Mouse (Mus musculus): ENCODE data around the gene Ehd4. TPM values are rescaled to one million over a fixed set of nuclear protein-coding genes. Genes with fewer than 3 reads are reported as not detected.

The Ehd4 gene
- 1 to 10 TPM; 9.7 to 9.8 TPM for total RNA-seq (2021)
- long read RNA-seq, experiment 1, transcript Ehd4-201 (6 exons, 3,730 nt) = major isoform, 17 of 18 reads
- long read RNA-seq, experiment 1, partial matches to known transcripts = 0 of 18 reads
- long read RNA-seq, experiment 1, other reads (novel, unspliced or antisense) = 1 of 18 reads
- long read RNA-seq, experiment 2, transcript Ehd4-201 (6 exons, 3,730 nt) = major isoform, 11 of 15 reads
- long read RNA-seq, experiment 2, partial matches to known transcripts = 0 of 15 reads
- long read RNA-seq, experiment 2, other reads (novel, unspliced or antisense) = 4 of 15 reads

DNA sequence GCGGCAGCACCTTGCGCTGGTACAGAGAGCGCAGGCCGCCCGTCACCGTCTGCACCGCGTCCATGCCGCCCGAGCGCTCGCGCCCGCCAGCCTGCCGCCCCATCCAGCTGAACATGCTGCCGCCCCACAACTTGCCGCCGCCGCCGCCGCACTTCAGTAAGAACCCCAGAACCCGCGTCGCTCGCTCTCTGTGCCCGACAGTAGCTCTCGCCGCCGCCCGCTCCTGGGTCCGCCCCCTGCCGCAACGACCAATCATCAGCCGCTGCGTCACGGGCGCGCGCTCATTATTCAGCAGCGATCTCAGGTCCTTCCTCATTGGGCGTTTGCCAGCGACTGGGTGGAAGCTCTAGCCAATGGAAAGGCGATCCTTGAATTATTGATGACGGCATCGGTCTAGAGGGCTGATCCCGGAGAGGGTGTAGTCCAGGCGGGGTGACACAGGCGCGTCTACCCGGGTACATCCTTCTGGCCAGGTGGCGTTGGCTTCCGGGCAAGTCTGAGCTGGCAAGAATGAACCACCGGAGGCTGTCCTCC is at the start of gene Ehd4:
Gene Ehd4 (minus strand): TSS at position 246 of the 534 bp plus-strand sequence.
- DNase-seq (ENCODE audit: low spot score in 2 of 2) = peak; percentile 94 to 98

DNA sequence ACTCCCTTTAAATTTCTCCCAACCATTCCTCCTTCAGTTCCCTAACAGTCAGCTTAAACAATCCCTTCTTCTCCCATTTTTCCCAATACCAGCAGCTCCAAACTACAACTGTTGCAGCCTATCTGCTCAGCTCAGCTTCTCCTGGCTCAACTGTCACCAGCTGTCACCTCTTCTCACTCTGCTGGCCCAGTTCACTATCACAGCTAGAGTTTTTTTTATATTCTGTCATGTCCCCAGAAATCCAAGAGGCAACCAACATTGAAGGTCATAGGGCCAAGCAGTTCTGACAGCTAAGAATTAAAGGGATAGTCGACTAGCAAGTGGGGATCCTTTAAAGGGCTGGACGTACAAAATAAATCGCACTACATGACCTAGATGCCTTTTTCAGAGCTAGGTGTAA is 49.3 kb upstream of the Ehd4 start:
- DNase-seq (ENCODE audit: low spot score in 2 of 2) = no peak

DNA sequence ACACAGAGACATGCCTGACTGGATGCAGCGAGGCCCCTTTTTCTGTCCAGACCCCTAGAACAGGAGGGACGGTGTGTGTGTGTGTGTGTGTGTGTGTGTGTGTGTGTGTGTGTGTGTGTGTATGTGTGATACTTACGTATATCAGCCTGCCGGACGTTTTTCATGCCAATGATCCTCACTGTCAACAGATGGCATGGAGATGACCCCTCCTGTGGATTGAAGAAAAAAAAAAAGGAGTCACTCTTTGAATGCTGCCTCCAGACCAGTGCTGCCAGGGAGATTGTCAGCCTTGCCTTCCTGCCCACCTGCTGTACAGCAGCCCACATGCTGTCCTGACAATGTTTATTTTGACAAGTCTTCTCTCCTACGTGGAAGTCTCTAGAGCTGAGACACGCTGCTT is 45.7 kb upstream of the Ehd4 start:
- no peak for DNase-seq (ENCODE audit: low spot score in 2 of 2)

DNA sequence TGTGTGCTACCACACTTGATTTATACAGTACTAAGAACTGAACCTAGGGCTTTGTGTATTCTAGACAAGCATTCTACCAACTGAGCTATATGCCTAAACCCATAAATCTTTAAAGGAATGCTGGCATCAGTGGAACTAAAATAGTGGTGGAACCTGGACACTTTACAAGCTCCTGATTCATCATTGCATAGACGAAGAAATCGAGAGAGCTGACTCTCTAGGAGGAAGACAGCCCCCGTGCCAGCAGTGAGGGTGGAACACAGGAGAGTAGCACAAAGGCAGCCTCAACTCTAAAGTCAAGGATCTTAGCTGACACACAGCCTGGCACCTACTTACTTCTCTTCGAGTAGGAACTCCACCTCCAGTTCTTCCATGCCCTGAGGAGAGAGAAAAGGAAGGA is 33.8 kb upstream of the Ehd4 start:
- DNase-seq (ENCODE audit: low spot score in 2 of 2) = no peak

DNA sequence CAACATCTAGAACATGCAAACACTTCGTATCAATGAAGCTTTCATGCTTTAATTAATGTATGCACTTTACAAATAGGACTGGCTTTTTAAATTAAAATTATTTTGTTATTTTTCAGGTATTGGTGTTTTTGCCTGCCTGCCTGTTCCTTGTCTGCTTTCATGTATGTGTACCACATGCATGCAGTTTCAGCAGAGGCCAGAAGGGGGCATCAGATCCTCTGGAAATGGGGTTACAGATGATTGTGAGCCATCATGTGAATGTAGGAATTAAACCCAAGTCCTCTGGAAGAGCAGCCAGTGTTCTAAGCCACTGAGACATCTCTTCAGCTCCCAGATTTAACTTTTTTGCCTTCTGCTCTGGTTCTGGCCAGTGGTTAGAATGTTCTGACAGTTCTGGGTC is 33.2 kb upstream of the Ehd4 start:
- DNase-seq (ENCODE audit: low spot score in 2 of 2) = no peak

DNA sequence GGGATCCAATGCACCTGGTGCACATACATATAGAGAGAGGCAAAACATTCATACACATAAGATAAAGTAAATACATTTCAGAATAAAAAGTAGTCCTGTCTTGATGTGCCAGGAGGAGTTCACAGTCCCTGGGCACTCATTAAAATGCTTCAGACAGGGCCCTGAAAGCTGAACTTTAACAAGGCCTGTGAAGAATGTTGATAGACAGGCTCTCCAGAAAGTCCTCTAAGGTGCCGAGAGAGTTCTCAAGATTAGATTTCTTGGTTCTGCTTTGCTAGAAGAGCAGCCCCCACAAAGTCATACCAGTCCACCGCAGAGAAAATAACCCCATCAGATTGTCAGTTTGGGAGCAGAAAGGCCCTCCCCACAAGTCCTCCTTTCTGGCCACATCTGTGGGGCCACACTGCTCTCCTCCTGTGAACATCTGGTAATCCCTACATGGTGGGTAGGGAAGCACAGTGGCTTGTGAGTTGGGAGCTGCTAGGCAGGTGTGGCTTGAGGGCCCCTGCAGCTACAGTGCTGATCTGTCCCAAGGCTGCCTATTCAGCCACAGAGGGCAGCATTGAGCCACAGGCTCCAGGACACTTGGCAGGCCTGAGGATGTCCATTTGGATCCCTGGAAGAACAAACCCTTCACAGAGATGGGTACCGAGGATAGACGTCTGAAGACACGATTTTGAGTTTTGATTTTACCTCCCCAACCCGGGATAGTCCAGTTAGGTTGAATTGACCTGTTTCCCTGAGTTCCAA is 31.3 kb upstream of the Ehd4 start:
- DNase-seq (ENCODE audit: low spot score in 2 of 2) = no peak

DNA sequence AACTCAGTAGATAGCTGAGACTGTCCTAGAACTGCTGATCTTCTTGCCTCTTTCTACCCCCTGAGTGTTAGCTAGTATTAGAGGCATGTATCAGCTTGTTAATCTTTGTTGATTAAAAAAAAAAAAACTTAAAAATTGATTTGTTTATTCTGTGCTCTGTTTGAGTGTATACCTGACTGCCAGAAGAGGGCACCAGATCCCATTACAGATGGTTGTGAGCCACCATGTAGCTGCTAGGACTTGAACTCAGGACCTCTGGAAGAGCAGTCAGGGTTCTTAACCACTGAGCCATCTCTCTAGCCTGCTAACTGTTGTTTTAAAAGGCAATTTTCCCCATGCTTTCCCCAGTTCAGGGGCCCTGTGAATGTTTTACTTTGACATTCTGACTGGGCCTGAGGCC is 24.5 kb upstream of the Ehd4 start:
- DNase-seq (ENCODE audit: low spot score in 2 of 2) = no peak

DNA sequence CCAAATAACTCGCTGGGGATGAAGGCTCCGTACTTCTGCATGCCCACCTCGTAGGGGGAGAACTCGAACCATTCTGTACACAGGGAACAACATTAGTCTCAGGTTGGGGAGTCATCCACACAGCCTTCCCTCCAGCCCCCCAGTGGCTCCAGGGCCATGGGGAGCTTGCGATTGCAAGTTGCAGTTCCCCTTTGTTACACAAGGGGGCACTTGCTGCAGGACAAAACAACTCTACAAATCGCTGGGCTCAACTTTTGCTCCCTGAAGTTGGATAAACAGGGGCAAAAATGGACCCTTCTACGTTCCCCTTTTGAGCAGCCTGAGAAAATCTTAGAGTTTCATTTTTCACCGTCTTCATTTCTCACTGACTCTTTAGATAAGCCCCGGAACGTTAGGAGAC is 19.3 kb upstream of the Ehd4 start:
- peak; percentile 37 to 60 for DNase-seq (ENCODE audit: low spot score in 2 of 2)

DNA sequence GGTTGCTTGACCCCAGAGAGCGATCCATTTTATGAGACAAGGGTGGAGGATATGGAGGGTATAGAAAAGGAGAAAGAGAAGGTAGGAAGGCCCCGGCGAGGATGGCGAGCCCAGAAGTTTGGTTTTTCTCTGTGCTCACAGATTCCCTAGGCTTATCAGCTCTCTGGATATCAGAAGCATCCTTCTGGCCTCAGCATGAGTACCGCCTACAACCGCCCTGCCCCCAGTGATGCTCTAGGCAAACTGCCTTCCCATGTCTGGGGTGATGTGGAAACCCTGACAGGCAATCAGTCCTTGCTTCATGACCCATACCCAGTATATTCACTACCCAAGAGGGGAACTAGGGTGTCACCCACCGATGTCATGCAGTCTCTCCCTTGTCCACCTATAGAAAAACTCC is 17.0 kb upstream of the Ehd4 start:
- no peak for DNase-seq (ENCODE audit: low spot score in 2 of 2)

DNA sequence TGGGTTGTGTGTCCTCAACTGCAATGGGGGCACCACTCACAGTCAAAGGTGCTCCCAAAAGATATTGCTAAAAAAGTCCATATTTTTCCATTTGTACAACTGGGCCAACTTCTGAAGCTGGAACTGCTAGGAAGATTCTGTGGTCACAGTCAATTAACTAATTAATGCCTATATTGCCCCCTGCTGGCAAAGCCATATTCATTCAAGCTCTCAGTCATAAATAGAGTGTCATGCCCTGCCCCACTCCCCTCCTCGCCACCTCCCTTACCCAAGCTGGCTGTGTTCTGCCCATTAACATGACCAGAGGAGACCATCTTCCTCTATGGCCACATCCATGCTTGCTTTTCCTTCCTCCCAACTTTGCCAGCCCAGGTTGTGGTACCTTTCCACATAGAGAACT is 16.3 kb upstream of the Ehd4 start:
- peak in 1 of 2 experiments; percentile 48 for DNase-seq (ENCODE audit: low spot score in 2 of 2)

DNA sequence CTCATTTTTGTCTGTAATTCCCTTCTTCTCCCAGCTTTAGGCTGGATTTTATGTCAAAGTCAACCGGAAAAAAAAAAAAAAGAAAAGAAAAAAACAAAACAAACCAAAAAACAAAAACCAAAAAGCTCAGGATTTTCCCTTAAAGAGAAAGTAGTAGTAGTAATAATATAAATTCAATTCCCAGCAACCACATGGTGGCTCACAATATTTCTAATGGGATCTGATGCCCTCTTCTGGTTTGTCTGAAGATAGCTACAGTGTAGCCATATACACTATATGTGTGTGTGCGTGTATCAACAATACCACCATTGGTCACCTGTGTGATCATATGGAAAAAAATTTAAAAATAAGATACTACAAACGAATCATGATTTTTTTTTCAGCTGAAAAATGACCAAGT is 15.0 kb upstream of the Ehd4 start:
- DNase-seq (ENCODE audit: low spot score in 2 of 2) = no peak

DNA sequence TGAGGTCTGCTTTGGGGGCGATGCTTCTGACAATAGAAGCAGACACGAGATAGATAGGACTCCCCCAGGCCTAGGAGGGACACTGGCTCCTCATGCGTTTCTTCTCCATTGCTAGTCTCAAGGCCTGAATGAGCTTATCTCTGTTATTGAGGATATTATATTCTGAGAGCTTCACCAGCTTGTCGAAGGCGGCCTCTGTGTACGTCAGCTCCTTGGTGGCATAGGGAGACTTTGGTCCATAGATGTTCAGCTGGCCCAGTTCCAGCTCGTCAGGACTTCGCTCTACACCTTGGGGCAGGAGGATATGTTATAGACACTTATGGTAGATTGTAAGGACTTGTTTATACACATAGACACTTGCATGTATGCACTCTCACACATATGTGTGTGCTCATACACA is 13.4 kb upstream of the Ehd4 start:
- DNase-seq (ENCODE audit: low spot score in 2 of 2) = no peak

DNA sequence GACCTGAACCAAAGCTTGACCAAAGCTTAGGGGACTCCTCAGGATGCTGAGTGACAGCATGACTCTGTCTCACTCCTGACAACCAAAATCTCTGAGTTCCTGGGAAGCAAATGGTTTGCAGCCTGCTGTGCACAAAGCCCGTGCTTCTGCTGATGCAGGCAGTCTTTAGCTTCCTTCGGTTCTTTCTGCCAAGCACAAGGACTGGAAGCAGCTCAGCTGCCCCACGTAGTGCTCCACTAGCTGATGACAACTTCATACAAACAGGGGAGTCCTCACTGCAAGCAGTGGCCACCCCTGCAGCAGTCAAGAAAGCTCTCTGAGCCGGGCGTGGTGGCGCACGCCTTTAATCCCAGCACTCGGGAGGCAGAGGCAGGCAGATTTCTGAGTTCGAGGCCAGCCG is 11.1 kb upstream of the Ehd4 start:
- DNase-seq (ENCODE audit: low spot score in 2 of 2) = no peak

DNA sequence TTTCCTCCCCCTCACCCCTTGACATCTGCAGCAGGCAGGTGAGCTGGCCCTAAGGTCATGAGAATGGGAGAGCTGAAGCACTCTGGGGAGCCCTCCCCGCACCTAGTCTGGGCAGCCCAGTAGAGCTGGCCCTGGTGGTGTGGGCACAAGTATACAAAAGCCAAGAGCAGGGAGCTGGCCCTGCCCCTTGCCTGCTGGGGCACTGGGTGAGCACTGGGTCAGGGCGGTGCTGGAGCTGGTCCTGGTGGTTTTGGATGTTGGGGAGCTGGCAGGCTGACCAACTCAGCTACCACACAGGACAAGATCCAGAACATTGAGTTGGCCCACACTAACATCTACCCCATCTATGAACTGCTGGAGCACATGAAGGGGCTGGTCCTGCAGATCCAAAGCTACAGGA is 5.0 kb upstream of the Ehd4 start:
- DNase-seq (ENCODE audit: low spot score in 2 of 2) = no peak

DNA sequence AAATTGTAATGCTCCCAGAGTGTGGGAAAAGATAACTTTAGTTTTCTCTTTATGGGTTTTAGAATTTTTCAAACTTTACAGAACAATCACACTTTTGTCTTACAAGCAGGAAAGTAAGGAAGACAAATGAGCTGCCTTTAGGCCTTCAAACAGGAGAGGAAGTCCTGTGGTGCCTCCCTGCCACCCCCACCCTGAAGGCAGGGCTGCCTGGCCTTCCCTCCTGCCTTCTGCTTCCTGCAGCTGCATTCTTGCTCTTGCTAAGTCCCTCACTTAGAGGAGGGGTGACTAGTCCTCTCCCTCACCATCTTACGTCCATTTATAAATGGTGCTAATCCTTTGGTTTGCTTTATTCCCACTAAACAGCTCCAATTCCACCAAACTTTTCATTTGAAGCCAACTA is 4.4 kb upstream of the Ehd4 start:
- DNase-seq (ENCODE audit: low spot score in 2 of 2) = no peak

DNA sequence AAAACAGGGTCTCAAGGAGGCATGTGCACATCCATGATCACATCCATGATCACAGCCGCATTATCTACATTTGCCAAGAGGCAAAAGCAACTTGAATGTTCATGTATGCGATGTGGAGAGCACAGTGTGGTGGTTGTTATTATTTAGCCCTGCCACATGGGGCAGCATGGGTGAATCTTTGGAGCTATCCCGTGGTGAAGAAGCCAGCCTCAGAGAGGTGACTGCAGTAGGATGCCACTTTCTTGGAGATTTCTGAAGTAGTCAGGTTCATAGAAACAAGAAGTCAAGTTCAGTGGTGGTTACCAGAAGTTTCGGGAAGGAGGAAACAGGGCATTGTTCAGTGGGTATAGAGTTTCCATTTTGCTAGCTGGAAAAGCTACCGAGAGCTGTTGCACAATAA is 3.6 kb upstream of the Ehd4 start:
- DNase-seq (ENCODE audit: low spot score in 2 of 2) = no peak

DNA sequence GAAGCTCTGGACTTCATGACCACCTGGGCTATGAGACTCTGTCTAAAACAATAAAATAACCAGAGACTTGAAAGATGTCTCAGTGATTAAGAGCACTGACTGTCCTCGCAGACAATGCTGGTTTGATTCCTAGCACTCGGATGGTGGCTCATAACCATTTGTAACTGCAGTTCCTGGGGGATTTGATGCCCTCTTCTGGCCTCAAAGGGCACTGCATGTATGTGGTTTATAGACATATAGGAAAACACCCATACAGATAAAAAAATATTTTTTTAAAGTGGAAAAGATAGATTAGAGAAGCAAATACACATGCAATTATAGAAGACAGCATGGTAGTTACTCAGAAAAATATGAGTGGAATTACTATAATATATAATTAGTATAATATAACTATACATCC is 3.2 kb upstream of the Ehd4 start:
- no peak for DNase-seq (ENCODE audit: low spot score in 2 of 2)

DNA sequence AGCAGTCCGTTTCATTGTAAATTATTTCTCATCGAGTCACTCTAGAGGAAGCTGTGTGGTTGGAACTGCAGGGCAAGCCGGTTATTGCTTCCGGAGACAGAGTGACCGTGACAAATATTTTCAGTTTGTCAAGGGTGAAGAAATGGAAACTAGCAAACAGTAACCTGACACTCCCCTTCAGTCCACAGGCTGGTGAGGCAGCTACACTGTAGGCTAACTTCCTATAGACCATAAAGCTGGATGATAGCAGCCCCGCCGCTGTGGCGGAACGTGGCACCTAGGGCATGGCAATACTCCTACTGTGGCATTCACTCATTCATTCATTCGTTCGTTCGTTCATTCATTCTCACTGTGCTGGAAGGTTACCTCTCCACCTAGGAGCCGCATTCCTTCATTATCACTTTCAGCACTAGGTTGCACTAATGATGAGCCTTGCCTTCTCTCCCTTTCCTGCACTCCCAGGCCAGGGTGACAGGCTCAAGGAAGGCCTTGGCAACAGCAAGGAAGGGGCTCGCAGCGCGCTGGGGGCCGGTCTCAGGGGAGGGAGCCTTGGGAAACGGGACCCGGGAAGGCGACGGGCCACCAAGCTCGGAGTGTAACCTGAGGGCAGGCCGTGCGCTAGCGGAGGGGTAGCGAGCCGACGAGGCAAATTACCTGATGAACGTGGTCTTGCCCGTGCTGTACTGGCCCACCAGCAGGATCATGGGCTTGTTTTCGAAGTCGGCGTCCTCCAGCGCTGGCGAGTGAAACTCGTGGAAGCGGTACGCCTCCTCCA is 633 bp downstream of the Ehd4 start:
- DNase-seq (ENCODE audit: low spot score in 2 of 2) = no peak

DNA sequence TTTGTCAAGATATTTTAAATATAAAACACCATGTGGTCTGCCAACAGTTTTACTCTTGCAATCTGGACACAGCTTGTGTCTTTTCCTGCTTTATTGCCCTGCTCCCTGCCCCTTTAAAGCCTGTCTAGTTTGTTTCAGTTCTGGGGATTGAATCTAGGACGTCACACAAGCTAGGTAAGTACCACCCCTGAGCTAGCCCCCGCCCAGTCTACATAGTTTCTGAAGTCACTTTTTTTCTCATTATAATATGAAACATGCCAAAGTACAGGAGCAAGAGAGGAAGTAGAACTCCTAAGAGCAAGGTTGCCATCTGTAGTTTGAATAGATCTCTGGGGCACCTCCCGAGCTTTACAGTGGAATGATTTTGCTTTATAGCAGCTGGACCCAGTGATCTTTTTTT is 3.8 kb downstream of the Ehd4 start:
- DNase-seq (ENCODE audit: low spot score in 2 of 2) = no peak

DNA sequence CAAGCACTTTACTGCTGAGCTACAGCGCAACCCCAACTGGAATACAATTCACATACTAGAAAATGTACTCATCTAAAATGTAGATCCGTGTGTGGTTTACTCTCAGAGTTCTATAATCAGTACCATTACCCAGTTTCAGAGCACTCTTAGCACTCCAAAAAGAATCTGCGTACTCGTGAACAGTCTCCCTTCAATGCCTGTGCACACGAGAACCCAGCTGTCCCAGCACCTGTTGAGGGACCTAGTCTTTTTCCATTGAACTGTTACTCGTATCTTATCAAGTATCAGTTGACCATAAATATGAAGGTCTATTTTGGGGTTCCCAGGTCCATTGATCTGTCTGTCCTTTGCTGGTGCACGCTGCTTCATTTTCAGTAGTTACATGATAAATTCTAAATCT is 4.8 kb downstream of the Ehd4 start:
- no peak for DNase-seq (ENCODE audit: low spot score in 2 of 2)

DNA sequence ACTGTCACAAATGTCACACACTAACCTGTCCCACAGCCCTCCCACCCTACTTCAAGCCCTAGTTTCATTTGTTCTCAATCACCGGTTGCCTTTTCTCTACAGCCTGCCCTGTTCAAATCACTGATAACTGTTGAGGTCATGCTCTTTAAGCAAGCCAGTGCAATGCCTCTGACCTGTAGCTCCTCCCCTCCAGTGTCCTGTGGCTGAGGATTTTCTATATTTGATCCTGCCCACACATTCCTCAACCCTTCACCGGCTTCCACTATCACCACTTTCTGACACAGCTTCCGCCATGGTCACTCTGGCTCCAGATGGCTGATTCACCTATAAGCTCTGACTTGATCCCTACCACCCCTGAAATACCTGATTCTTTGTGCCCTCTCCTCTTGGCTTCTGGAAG is 6.4 kb downstream of the Ehd4 start:
- DNase-seq (ENCODE audit: low spot score in 2 of 2) = no peak

DNA sequence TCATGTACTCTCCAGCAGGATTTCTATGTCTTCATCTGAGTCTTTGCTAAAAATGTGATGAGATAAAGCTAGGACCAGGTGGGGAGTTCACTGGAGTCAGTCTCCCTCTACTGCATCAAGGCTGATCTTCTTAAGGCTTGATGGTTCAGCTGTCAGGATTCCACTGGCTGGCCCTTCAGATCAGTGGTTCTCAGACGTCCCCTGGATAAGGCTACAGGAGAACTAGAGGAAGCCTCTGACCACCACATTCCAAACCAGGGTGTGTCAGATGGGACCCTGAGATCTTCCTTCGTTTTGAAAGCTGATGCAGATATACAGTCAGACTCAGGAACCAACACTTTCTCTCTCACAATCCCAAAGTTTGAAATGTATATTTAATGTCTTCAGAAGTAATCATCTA is 7.0 kb downstream of the Ehd4 start:
- no peak for DNase-seq (ENCODE audit: low spot score in 2 of 2)

Data from layer of hippocampus, postnatal 14 days (tissue).